Mouse (Mus musculus): ENCODE measurements around the gene Agmat. TPM values are rescaled to one million over a fixed set of nuclear protein-coding genes. Genes with fewer than 3 reads are reported as not detected.

The Agmat gene
- total and polyA plus RNA-seq, 2 experiments from 2014 or later: 1.1 TPM; not detected in 1

DNA sequence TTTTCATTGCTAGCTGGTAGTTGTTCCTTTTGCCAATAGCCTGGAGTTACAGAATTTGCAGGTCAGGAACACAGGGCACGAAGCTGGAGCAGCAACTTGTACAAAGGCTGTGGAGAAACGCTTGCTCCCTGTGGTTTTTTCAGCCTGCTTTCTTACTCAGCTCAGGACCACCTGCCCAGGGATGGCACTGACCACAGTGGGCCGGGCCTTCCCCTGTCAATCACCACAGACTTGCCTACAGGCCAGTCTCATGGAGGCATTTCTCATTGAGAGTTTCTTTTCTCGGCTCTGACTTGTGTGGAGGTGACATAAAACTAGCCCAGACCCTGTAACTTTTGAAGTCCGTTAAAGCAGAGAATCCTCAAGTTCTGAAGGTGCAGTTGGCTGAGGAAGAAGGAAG lies 51.1 kb downstream of the Agmat start:
- Histone ChIP-seq H3K4me1 (ENCODE audit: control insufficient read depth, insufficient read depth) (no peaks in the 10 kb centered on the region), H3K27me3 (ENCODE audit: control insufficient read depth, insufficient read depth, low read length) (no peaks in the 10 kb centered on the region), H3K36me3 (replicated peaks; ENCODE audit: control insufficient read depth, insufficient read depth, low read length) (peaks cover 18% of the 10 kb centered on the region), H3K4me2 (ENCODE audit: low read depth, low read length) (no peak overlapping the region), H3K9ac (replicated peaks; ENCODE audit: low read depth, low read length) (no peak overlapping the region), H3K27ac (ENCODE audit: low read depth) (no peak overlapping the region), H3K9me3 (replicated peaks; ENCODE audit: control insufficient read depth, low read length) (no peaks in the 10 kb centered on the region), H3K4me3 (ENCODE audit: low read depth, low read length) (no peak overlapping the region)
- WGBS: 88% methylated on average over 5 of the region's 5 CpGs
- no peak for DNase-seq (ENCODE audit: low spot score)
- TF ChIP-seq EP300 (IDR thresholded peaks at IDR 0.05; ENCODE audit: low read depth) (no peak), CTCF (IDR thresholded peaks at IDR 0.05; ENCODE audit: low read depth) (no peak)
- no peak for ATAC-seq (ENCODE audit: insufficient read depth, low read depth)

DNA sequence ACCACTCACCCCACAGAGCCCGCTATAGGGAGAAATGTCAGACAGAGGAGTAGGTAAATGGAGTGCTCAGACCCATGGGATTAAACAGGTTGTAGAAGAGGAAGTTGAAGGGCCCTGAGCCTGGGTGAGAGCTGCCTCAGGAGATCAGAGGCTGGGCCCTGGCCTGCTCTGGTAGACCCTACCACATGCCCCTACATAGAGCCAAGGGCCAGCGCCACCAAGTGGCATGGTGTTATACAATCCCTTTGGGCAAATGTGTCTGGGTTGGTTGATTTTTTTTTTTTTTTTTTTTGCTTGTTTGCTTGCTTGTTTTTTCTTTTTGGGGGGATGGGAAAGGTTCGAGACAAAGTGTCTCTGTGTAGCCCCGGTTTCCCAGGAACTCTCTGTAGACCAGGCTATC lies 57.6 kb downstream of the Agmat start:
- DNase-seq (ENCODE audit: low spot score) (no peak), ATAC-seq (ENCODE audit: insufficient read depth, low read depth) (no peak)
- Histone ChIP-seq H3K4me1 (ENCODE audit: control insufficient read depth, insufficient read depth) (no peaks in the 10 kb centered on the region), H3K9ac (replicated peaks; ENCODE audit: low read depth, low read length) (no peak overlapping the region), H3K4me2 (ENCODE audit: low read depth, low read length) (no peak overlapping the region), H3K27ac (ENCODE audit: low read depth) (no peak overlapping the region), H3K27me3 (ENCODE audit: control insufficient read depth, insufficient read depth, low read length) (no peaks in the 10 kb centered on the region), H3K4me3 (ENCODE audit: low read depth, low read length) (no peak overlapping the region), H3K9me3 (replicated peaks; ENCODE audit: control insufficient read depth, low read length) (no peaks in the 10 kb centered on the region), H3K36me3 (replicated peaks; ENCODE audit: control insufficient read depth, insufficient read depth, low read length) (peaks cover 62% of the 10 kb centered on the region)
- WGBS: 78% methylated on average over 4 of the region's 4 CpGs
- no peak for TF ChIP-seq EP300 (IDR thresholded peaks at IDR 0.05; ENCODE audit: low read depth)
- no peak for TF ChIP-seq CTCF (IDR thresholded peaks at IDR 0.05; ENCODE audit: low read depth)

GRCm38 (mm10) chr4:141805886-141806285 lies 59.4 kb downstream of the Agmat start:
- 91% methylated on average over 8 of the region's 8 CpGs for WGBS
- Histone ChIP-seq H3K4me3 (ENCODE audit: low read depth, low read length) (no peak overlapping the region), H3K4me1 (ENCODE audit: control insufficient read depth, insufficient read depth) (no peaks in the 10 kb centered on the region), H3K4me2 (ENCODE audit: low read depth, low read length) (no peak overlapping the region), H3K9ac (replicated peaks; ENCODE audit: low read depth, low read length) (no peak overlapping the region), H3K27me3 (ENCODE audit: control insufficient read depth, insufficient read depth, low read length) (no peaks in the 10 kb centered on the region), H3K36me3 (replicated peaks; ENCODE audit: control insufficient read depth, insufficient read depth, low read length) (peaks cover 79% of the 10 kb centered on the region), H3K27ac (ENCODE audit: low read depth) (no peak overlapping the region), H3K9me3 (replicated peaks; ENCODE audit: control insufficient read depth, low read length) (no peaks in the 10 kb centered on the region)
- no peak for ATAC-seq (ENCODE audit: insufficient read depth, low read depth)
- TF ChIP-seq EP300 (IDR thresholded peaks at IDR 0.05; ENCODE audit: low read depth): no peak
- no peak for TF ChIP-seq CTCF (IDR thresholded peaks at IDR 0.05; ENCODE audit: low read depth)
- DNase-seq (ENCODE audit: low spot score): no peak

Other genes with a start within 250 kb of the Agmat start
- gene Spen, start 208.1 kb upstream of the Agmat start, total RNA-seq (2014; rRNA removed; ENCODE audit: low replicate concordance): 2.3 and 5.9 TPM in 2 replicates
- gene Spen, start 208.1 kb upstream of the Agmat start, polyA plus RNA-seq (2015; fragmentation: Nextera tagmentation; extraction: Ambion mirVana): 4.3 and 4.9 TPM in 2 replicates
- gene Fblim1, start 140.6 kb upstream of the Agmat start, total RNA-seq (2014; rRNA removed; ENCODE audit: low replicate concordance): 48.3 and 61.5 TPM in 2 replicates
- 47.1 and 57.5 TPM in 2 replicates for gene Fblim1, start 140.6 kb upstream of the Agmat start, polyA plus RNA-seq (2015; fragmentation: Nextera tagmentation; extraction: Ambion mirVana)
- 0.89 and 6.1 TPM in 2 replicates for gene Tmem82, start 128.0 kb upstream of the Agmat start, total RNA-seq (2014; rRNA removed; ENCODE audit: low replicate concordance)
- gene Tmem82, start 128.0 kb upstream of the Agmat start, polyA plus RNA-seq (2015; fragmentation: Nextera tagmentation; extraction: Ambion mirVana): 6.8 and 7.3 TPM in 2 replicates
- 12.8 and 56.2 TPM in 2 replicates for gene Slc25a34, start 122.9 kb upstream of the Agmat start, total RNA-seq (2014; rRNA removed; ENCODE audit: low replicate concordance)
- gene Slc25a34, start 122.9 kb upstream of the Agmat start, polyA plus RNA-seq (2015; fragmentation: Nextera tagmentation; extraction: Ambion mirVana): 17.9 and 20.6 TPM in 2 replicates
- gene Plekhm2, start 81.8 kb upstream of the Agmat start, total RNA-seq (2014; rRNA removed; ENCODE audit: low replicate concordance): 43.3 and 52.9 TPM in 2 replicates
- gene Plekhm2, start 81.8 kb upstream of the Agmat start, polyA plus RNA-seq (2015; fragmentation: Nextera tagmentation; extraction: Ambion mirVana): 5.6 and 7.0 TPM in 2 replicates
- 2.1 and 11.9 TPM in 2 replicates for gene Rsc1a1, start 61.1 kb upstream of the Agmat start, total RNA-seq (2014; rRNA removed; ENCODE audit: low replicate concordance)
- not detected in 2 replicates for gene Rsc1a1, start 61.1 kb upstream of the Agmat start, polyA plus RNA-seq (2015; fragmentation: Nextera tagmentation; extraction: Ambion mirVana)
- 28.2 and 32.8 TPM in 2 replicates for gene Ddi2, start 23.3 kb upstream of the Agmat start, total RNA-seq (2014; rRNA removed; ENCODE audit: low replicate concordance)
- gene Ddi2, start 23.3 kb upstream of the Agmat start, polyA plus RNA-seq (2015; fragmentation: Nextera tagmentation; extraction: Ambion mirVana): 10.9 and 11.5 TPM in 2 replicates
- gene Dnajc16, start 44.3 kb downstream of the Agmat start, total RNA-seq (2014; rRNA removed; ENCODE audit: low replicate concordance): 10.2 and 12.3 TPM in 2 replicates
- 3.7 and 4.5 TPM in 2 replicates for gene Dnajc16, start 44.3 kb downstream of the Agmat start, polyA plus RNA-seq (2015; fragmentation: Nextera tagmentation; extraction: Ambion mirVana)
- gene Casp9, start 46.9 kb downstream of the Agmat start, total RNA-seq (2014; rRNA removed; ENCODE audit: low replicate concordance): 26.0 and 26.2 TPM in 2 replicates
- 11.9 and 12.8 TPM in 2 replicates for gene Casp9, start 46.9 kb downstream of the Agmat start, polyA plus RNA-seq (2015; fragmentation: Nextera tagmentation; extraction: Ambion mirVana)
- gene Cela2a, start 79.5 kb downstream of the Agmat start, total RNA-seq (2014; rRNA removed; ENCODE audit: low replicate concordance): 2.1 TPM in 1 of 2 replicates, not detected in the other
- gene Cela2a, start 79.5 kb downstream of the Agmat start, polyA plus RNA-seq (2015; fragmentation: Nextera tagmentation; extraction: Ambion mirVana): 0.20 and 0.21 TPM in 2 replicates
- gene Ctrc, start 99.7 kb downstream of the Agmat start, total RNA-seq (2014; rRNA removed; ENCODE audit: low replicate concordance): not detected in 2 replicates
- not detected in 2 replicates for gene Ctrc, start 99.7 kb downstream of the Agmat start, polyA plus RNA-seq (2015; fragmentation: Nextera tagmentation; extraction: Ambion mirVana)
- gene Efhd2, start 128.2 kb downstream of the Agmat start, total RNA-seq (2014; rRNA removed; ENCODE audit: low replicate concordance): 42.7 and 42.9 TPM in 2 replicates
- 54.5 and 56.9 TPM in 2 replicates for gene Efhd2, start 128.2 kb downstream of the Agmat start, polyA plus RNA-seq (2015; fragmentation: Nextera tagmentation; extraction: Ambion mirVana)